ENCODE assay signal across 22 mouse cellular contexts in the genomic region with DNA sequence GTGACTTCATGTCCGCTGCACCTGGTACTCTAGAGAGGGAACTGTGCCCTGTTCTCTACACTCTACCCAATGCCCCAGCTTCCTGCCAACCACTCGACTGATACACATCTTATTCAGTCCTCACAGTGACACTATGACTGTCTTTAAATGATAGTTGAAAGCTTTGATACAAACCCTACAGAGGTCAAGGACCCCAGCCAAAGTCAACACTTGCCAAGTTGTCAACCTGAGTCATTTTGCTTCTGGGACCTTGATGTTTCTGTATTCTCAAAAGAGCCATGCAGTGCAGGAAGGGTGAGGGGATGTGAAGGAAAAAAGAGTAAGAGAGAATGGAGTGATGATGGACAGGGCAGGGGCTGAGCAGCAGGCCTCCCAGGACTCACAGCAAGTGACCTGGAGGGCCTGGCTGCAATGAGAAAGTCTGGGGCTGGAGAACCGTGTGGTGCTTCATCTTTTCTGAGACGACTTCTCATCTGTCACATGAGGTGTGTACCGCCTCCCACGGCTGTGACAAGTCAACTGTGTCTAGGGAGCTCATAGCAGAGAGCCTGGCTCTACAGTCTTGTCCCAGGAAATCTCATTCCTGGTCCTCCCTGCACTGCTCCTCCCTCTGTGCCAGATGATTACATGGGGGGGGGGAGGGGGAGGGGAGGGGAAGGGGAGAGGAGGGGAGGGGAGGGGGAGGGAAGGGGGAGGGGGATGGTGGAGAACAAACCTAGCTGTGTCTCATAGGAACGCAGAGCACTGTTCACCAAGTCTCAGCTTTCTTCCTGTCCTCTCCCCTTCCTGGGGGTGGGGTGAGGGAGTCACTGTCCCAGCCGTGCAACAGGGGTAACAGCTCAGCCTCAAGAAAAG. TPM values are rescaled to one million over a fixed set of nuclear protein-coding genes. Genes with fewer than 3 reads are reported as not detected.
A peak's percentile ranks its signal among the peaks of the same experiment; 100 is the strongest.
DNase-seq lines count a peak whose midpoint lies in the region; ATAC-seq and TF ChIP-seq lines count a peak whose summit lies in the region.
"Had no signal": no experiment of that assay in that cellular context is flagged by ENCODE, and none has a peak within 500 bp of the region (broad histone marks: within the 10 kb centered on the region; RNA-seq: fewer than 3 reads in every experiment).

No protein-coding gene starts in this region.

- H3K36me3 ChIP-seq in kidney, embryonic 14.5 days (ENCODE audit: control insufficient read depth, insufficient read depth, low read length) = no peaks in the 10 kb centered on the region
- no peaks in the 10 kb centered on the region for H3K36me3 ChIP-seq in stomach, embryonic 14.5 days (ENCODE audit: control insufficient read depth, insufficient read depth, low read length)
- H3K36me3 ChIP-seq in stomach, postnatal 0 days (ENCODE audit: control insufficient read depth, insufficient read depth, low read length) = no peaks in the 10 kb centered on the region
- H3K36me3 ChIP-seq in neural tube, embryonic 15.5 days = no peaks in the 10 kb centered on the region
- H3K36me3 ChIP-seq: forebrain, embryonic 15.5 days; heart, embryonic 10.5 days; liver, embryonic 15.5 days; midbrain, embryonic 15.5 days; neural tube, embryonic 13.5 days had no signal

- ATAC-seq in kidney, embryonic 14.5 days (ENCODE audit: low FRiP score, low TSS enrichment) = peak; percentile 71
- ATAC-seq in stomach, embryonic 14.5 days (ENCODE audit: insufficient number of reproducible peaks, insufficient read depth, low FRiP score, low read depth) = peak; percentile 34; the same call in 1 of the 2 replicates
- no peak for ATAC-seq in stomach, postnatal 0 days (ENCODE audit: low FRiP score, low TSS enrichment)
- no peak for ATAC-seq in neural tube, embryonic 15.5 days (ENCODE audit: low FRiP score)
- ATAC-seq: forebrain, embryonic 15.5 days; hindbrain, postnatal 0 days; intestine, embryonic 16.5 days; midbrain, embryonic 15.5 days had no signal

- DNase-seq in kidney, postnatal 25 days = no peak
- DNase-seq in stomach, postnatal 0 days (ENCODE audit: low spot score) = no peak
- peak; percentile 74 for DNase-seq in brain, adult 2 months (ENCODE audit: low read depth, low spot score)
- DNase-seq in cerebellum, postnatal 14 days = no peak
- DNase-seq: cerebellum, adult 2 months; cerebellum, postnatal 36 days; kidney, postnatal 10 days; liver; right cerebral cortex, adult 18-20 months; right cerebral cortex, postnatal 4 days; thymus, adult 2 months had no signal

- H3K4me3 ChIP-seq in kidney, embryonic 14.5 days (ENCODE audit: low read length) = no peak overlapping the region
- H3K4me3 ChIP-seq in stomach, embryonic 14.5 days (ENCODE audit: low read depth, low read length) = no peak overlapping the region
- no peak overlapping the region for H3K4me3 ChIP-seq in stomach, postnatal 0 days (ENCODE audit: low read depth, low read length)
- H3K4me3 ChIP-seq in neural tube, embryonic 15.5 days (replicated peaks) = no peak overlapping the region
- H3K4me3 ChIP-seq: forebrain, embryonic 15.5 days; heart, embryonic 10.5 days; liver, embryonic 15.5 days; midbrain, embryonic 15.5 days; neural tube, embryonic 13.5 days had no signal

- no peak for TF ChIP-seq EP300 in stomach, postnatal 0 days (optimal IDR thresholded peaks at IDR 0.05)

- no peak overlapping the region for H3K9ac ChIP-seq in kidney, embryonic 14.5 days (ENCODE audit: low read depth, low read length)
- no peak overlapping the region for H3K9ac ChIP-seq in stomach, embryonic 14.5 days (replicated peaks; ENCODE audit: low read depth, low read length)
- no peak overlapping the region for H3K9ac ChIP-seq in stomach, postnatal 0 days (ENCODE audit: low read length)
- no peak overlapping the region for H3K9ac ChIP-seq in neural tube, embryonic 15.5 days (replicated peaks)
- H3K9ac ChIP-seq: forebrain, embryonic 15.5 days; liver, embryonic 15.5 days; midbrain, embryonic 15.5 days; neural tube, embryonic 13.5 days had no signal

- H3K27ac ChIP-seq in kidney, embryonic 14.5 days (ENCODE audit: low read depth, low read length) = no peak overlapping the region
- H3K27ac ChIP-seq in stomach, embryonic 14.5 days (ENCODE audit: low read length) = no peak overlapping the region
- H3K27ac ChIP-seq in stomach, postnatal 0 days (replicated peaks) = no peak overlapping the region
- H3K27ac ChIP-seq in neural tube, embryonic 15.5 days (replicated peaks) = no peak overlapping the region
- H3K27ac ChIP-seq: forebrain, embryonic 15.5 days; heart, embryonic 10.5 days; hindbrain, postnatal 0 days; liver, embryonic 15.5 days; midbrain, embryonic 15.5 days; neural tube, embryonic 13.5 days had no signal

- no peaks in the 10 kb centered on the region for H3K27me3 ChIP-seq in kidney, embryonic 14.5 days (ENCODE audit: control insufficient read depth, insufficient read depth, low read length)
- H3K27me3 ChIP-seq in stomach, embryonic 14.5 days (ENCODE audit: control insufficient read depth, insufficient read depth, low read length) = no peaks in the 10 kb centered on the region
- no peaks in the 10 kb centered on the region for H3K27me3 ChIP-seq in stomach, postnatal 0 days (ENCODE audit: control insufficient read depth, insufficient read depth, low read length)
- no peaks in the 10 kb centered on the region for H3K27me3 ChIP-seq in neural tube, embryonic 15.5 days (replicated peaks)
- H3K27me3 ChIP-seq: forebrain, embryonic 15.5 days; liver, embryonic 15.5 days; midbrain, embryonic 15.5 days; neural tube, embryonic 13.5 days had no signal

- H3K4me1 ChIP-seq in kidney, embryonic 14.5 days (ENCODE audit: control insufficient read depth, insufficient read depth, low read length) = peaks cover 5% of the 10 kb centered on the region; the same call in 1 of the 2 replicates
- peaks cover 13% of the 10 kb centered on the region; the same call in 1 of the 2 replicates for H3K4me1 ChIP-seq in stomach, embryonic 14.5 days (ENCODE audit: control insufficient read depth, insufficient read depth, low read length)
- H3K4me1 ChIP-seq in stomach, postnatal 0 days (replicated peaks; ENCODE audit: control insufficient read depth, insufficient read depth) = peaks cover 5% of the 10 kb centered on the region; the same call in 1 of the 2 replicates
- peaks cover 5% of the 10 kb centered on the region for H3K4me1 ChIP-seq in neural tube, embryonic 15.5 days
- H3K4me1 ChIP-seq: midbrain, embryonic 15.5 days had no signal

- WGBS in kidney, embryonic 14.5 days = 28% methylated on average over 8 of the region's 8 CpGs
- 45% methylated on average over 8 of the region's 8 CpGs for WGBS in stomach, embryonic 14.5 days
- 53% methylated on average over 8 of the region's 8 CpGs for WGBS in stomach, postnatal 0 days
- WGBS in neural tube, embryonic 15.5 days = 64% methylated on average over 8 of the region's 8 CpGs

- H3K9me3 ChIP-seq in kidney, embryonic 14.5 days (ENCODE audit: control insufficient read depth, low read length) = no peaks in the 10 kb centered on the region
- H3K9me3 ChIP-seq in stomach, embryonic 14.5 days (ENCODE audit: control insufficient read depth, low read depth, low read length) = no peaks in the 10 kb centered on the region
- H3K9me3 ChIP-seq in stomach, postnatal 0 days (ENCODE audit: control insufficient read depth, low read length) = no peaks in the 10 kb centered on the region
- no peaks in the 10 kb centered on the region for H3K9me3 ChIP-seq in neural tube, embryonic 15.5 days (replicated peaks)
- H3K9me3 ChIP-seq: forebrain, embryonic 15.5 days; heart, embryonic 10.5 days; liver, embryonic 15.5 days; midbrain, embryonic 15.5 days; neural tube, embryonic 13.5 days had no signal

- no peak for TF ChIP-seq CTCF in stomach, postnatal 0 days (IDR thresholded peaks at IDR 0.05; ENCODE audit: low read depth)

- no peak overlapping the region for H3K4me2 ChIP-seq in kidney, embryonic 14.5 days (replicated peaks; ENCODE audit: low read depth, low read length)
- H3K4me2 ChIP-seq in stomach, embryonic 14.5 days (replicated peaks; ENCODE audit: low read depth, low read length) = no peak overlapping the region
- no peak overlapping the region for H3K4me2 ChIP-seq in stomach, postnatal 0 days (replicated peaks; ENCODE audit: low read depth)
- H3K4me2 ChIP-seq in neural tube, embryonic 15.5 days = no peak overlapping the region
- H3K4me2 ChIP-seq: forebrain, embryonic 15.5 days; liver, embryonic 15.5 days; midbrain, embryonic 15.5 days; neural tube, embryonic 13.5 days had no signal

RNA-seq across cellular contexts. Expression of a gene that starts 49.0 kb away (rescaled TPM):
- polyA plus RNA-seq in kidney, embryonic 14.5 days (2014; fragmentation: Nextera tagmentation; extraction: Ambion mirVana) = 0.19 and 0.39 TPM in 2 replicates
- polyA plus RNA-seq in stomach, embryonic 14.5 days (2014; fragmentation: Nextera tagmentation; extraction: Ambion mirVana) = not detected in 2 replicates
- not detected in 2 replicates for polyA plus RNA-seq in stomach, postnatal 0 days (2015; fragmentation: Nextera tagmentation; extraction: Ambion mirVana)
- polyA plus RNA-seq in neural tube, embryonic 15.5 days (2015; fragmentation: Nextera tagmentation; extraction: Ambion mirVana) = not detected in 2 replicates
- polyA plus RNA-seq: C2C12; heart, embryonic 10.5 days; intestine, embryonic 16.5 days; liver, embryonic 15.5 days; midbrain, embryonic 15.5 days; neural tube, embryonic 13.5 days; thymus, adult 2 months had no signal

Comparison
In these comparisons a context has a peak if more than half of its experiments do, and no peak if none do; other contexts are left out.
1. ATAC-seq: peak in kidney, embryonic 14.5 days (single experiment) and stomach, embryonic 14.5 days (single experiment); none in stomach, postnatal 0 days (single experiment) and neural tube, embryonic 15.5 days (single experiment).